In the genomic region with DNA sequence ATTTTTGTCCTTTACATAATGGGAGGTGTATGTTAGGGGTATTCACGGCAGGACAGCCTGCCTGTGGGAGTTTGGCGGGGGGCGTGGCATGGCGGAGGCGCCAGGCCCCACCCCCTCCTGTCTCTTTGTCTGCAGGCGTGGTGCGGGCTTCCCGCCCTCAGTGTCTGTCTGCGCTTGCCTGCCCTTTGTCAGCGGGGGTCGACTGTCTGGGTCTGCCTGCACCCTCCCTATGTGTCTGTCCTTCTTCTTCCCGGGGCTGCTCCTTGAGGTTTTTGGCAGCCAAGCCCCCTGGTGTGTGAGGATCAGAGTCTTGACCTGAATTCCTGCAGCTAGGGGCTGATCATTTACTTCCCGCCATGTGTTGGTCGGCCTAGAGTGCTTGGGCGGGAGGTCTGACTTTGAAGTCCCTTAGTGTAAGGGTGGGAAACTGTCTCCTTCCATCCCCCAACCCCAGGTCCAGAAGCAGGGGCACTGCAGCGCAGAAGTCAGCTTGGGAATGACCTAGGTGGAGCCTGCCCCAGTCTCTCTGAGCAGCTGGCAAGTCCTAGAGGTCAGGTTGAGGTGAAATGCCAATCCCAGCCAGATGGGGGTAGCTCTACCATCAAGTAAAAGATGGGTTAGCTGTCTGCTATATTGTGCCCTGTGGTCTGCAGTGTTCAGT, we compare ENCODE assay signal across 7 mouse cellular contexts. TPM values are rescaled to one million over a fixed set of nuclear protein-coding genes. Genes with fewer than 3 reads are reported as not detected.
DNase-seq lines count a peak whose midpoint lies in the region; ATAC-seq and TF ChIP-seq lines count a peak whose summit lies in the region.

No protein-coding gene starts in this region.

- H3K27ac ChIP-seq in forebrain, embryonic 15.5 days (replicated peaks): peak overlapping the region; percentile 83
- peak overlapping the region; percentile 67; the same call in 1 of the 2 replicates for H3K27ac ChIP-seq in kidney, postnatal 0 days
- H3K27ac ChIP-seq in thymus, adult 2 months (ENCODE audit: control insufficient read depth, insufficient read depth, low read length): peak overlapping the region; percentile 13; the same call in 1 of the 2 replicates

- peak overlapping the region; percentile 70 for H3K4me2 ChIP-seq in forebrain, embryonic 15.5 days (replicated peaks)
- H3K4me2 ChIP-seq in kidney, postnatal 0 days (ENCODE audit: low read length): peak overlapping the region; percentile 51

- peak; percentile 12 for DNase-seq in urinary bladder, postnatal 25 days (ENCODE audit: low spot score)
- no peak for DNase-seq in urinary bladder, adult 2 months (ENCODE audit: low spot score)
- peak; percentile 74 for DNase-seq in kidney, postnatal 0 days (ENCODE audit: low spot score)
- peak; percentile 87 for DNase-seq in mesoderm, embryonic 11.5 days (ENCODE audit: low read depth, low spot score)
- peak; percentile 76 for DNase-seq in thymus, adult 2 months
- DNase-seq in cerebellum, postnatal 36 days: no peak

- no peaks in the 10 kb centered on the region for H3K9me3 ChIP-seq in forebrain, embryonic 15.5 days
- no peaks in the 10 kb centered on the region for H3K9me3 ChIP-seq in kidney, postnatal 0 days (replicated peaks; ENCODE audit: low read length)

- peaks cover 57% of the 10 kb centered on the region for H3K4me1 ChIP-seq in forebrain, embryonic 15.5 days
- H3K4me1 ChIP-seq in kidney, postnatal 0 days (replicated peaks; ENCODE audit: insufficient read depth, low read length): peaks cover 40% of the 10 kb centered on the region
- H3K4me1 ChIP-seq in thymus, adult 2 months (replicated peaks; ENCODE audit: control insufficient read depth, insufficient read depth, low read length): peaks cover 58% of the 10 kb centered on the region

- no peaks in the 10 kb centered on the region for H3K27me3 ChIP-seq in forebrain, embryonic 15.5 days
- H3K27me3 ChIP-seq in kidney, postnatal 0 days (ENCODE audit: insufficient read depth, low read length): no peaks in the 10 kb centered on the region
- H3K27me3 ChIP-seq in thymus, adult 2 months (ENCODE audit: control insufficient read depth, insufficient read depth, low read length): no peaks in the 10 kb centered on the region

- under 1% methylated on average over 16 of the region's 16 CpGs for WGBS in forebrain, embryonic 15.5 days
- WGBS in kidney, postnatal 0 days: 3% methylated on average over 16 of the region's 16 CpGs
- 15% methylated on average over 16 of the region's 16 CpGs for WGBS in thymus, adult 2 months

- H3K36me3 ChIP-seq in forebrain, embryonic 15.5 days: no peaks in the 10 kb centered on the region
- no peaks in the 10 kb centered on the region for H3K36me3 ChIP-seq in kidney, postnatal 0 days (ENCODE audit: insufficient read depth, low read length)
- no peaks in the 10 kb centered on the region for H3K36me3 ChIP-seq in thymus, adult 2 months (ENCODE audit: control insufficient read depth, insufficient read depth, low read length)

- peak; percentile 25; the same call in 1 of the 2 replicates for TF ChIP-seq CTCF in kidney, postnatal 0 days (IDR thresholded peaks at IDR 0.05; ENCODE audit: low read depth)
- no peak for TF ChIP-seq CTCF in thymus, adult 2 months (IDR thresholded peaks at IDR 0.05; ENCODE audit: borderline replicate concordance, control insufficient read depth, extremely low read depth, insufficient read depth, low read length, poor library complexity)

- peak; percentile 55; the same call in 1 of the 2 replicates for TF ChIP-seq POLR2A in thymus, adult 2 months (IDR thresholded peaks at IDR 0.05; ENCODE audit: control insufficient read depth, extremely low read depth, insufficient read depth, low read length, poor library complexity)

- peak; percentile 63 for ATAC-seq in forebrain, embryonic 15.5 days (replicated peaks)
- ATAC-seq in kidney, postnatal 0 days (replicated peaks; ENCODE audit: low FRiP score, low read depth): peak; percentile 37; the same call in 1 of the 2 replicates

- peak overlapping the region; percentile 53 for H3K9ac ChIP-seq in forebrain, embryonic 15.5 days (replicated peaks)
- H3K9ac ChIP-seq in kidney, postnatal 0 days (ENCODE audit: low read depth, low read length): peak overlapping the region; percentile 53

- peak overlapping the region; percentile 35 for H3K4me3 ChIP-seq in forebrain, embryonic 15.5 days
- H3K4me3 ChIP-seq in kidney, postnatal 0 days (replicated peaks; ENCODE audit: low read depth, low read length): 0 out of 2 replicates have a peak overlapping the region, but pooled peaks have one; percentile 12
- peak overlapping the region; percentile 16 for H3K4me3 ChIP-seq in thymus, adult 2 months (ENCODE audit: control insufficient read depth, insufficient read depth, low read length)

RNA-seq across cellular contexts. Expression of a gene that starts 4.4 kb away (rescaled TPM):
- polyA plus RNA-seq in urinary bladder, adult 2 months (2012; rRNA removed): 0.13 TPM in 1 of 2 replicates, not detected in the other
- 6.2 and 7.1 TPM in 2 replicates for polyA plus RNA-seq in forebrain, embryonic 15.5 days (2015; fragmentation: Nextera tagmentation; extraction: Ambion mirVana)
- polyA plus RNA-seq in kidney, postnatal 0 days (2015; fragmentation: Nextera tagmentation; extraction: Ambion mirVana): 8.6 and 9.6 TPM in 2 replicates
- polyA plus RNA-seq in thymus, adult 2 months (2012; rRNA removed): 5.5 and 8.5 TPM in 2 replicates

RNA-seq across cellular contexts. Expression of a gene that starts 32.8 kb away (rescaled TPM):
- polyA plus RNA-seq in urinary bladder, adult 2 months (2012; rRNA removed): 0.62 and 0.74 TPM in 2 replicates
- polyA plus RNA-seq in forebrain, embryonic 15.5 days (2015; fragmentation: Nextera tagmentation; extraction: Ambion mirVana): 2.4 and 2.7 TPM in 2 replicates
- polyA plus RNA-seq in kidney, postnatal 0 days (2015; fragmentation: Nextera tagmentation; extraction: Ambion mirVana): 1.3 and 1.6 TPM in 2 replicates
- polyA plus RNA-seq in thymus, adult 2 months (2012; rRNA removed): 1.9 and 2.4 TPM in 2 replicates

RNA-seq across cellular contexts. Expression of a gene that starts 32.9 kb away (rescaled TPM):
- polyA plus RNA-seq in urinary bladder, adult 2 months (2012; rRNA removed): 18.5 and 22.3 TPM in 2 replicates
- polyA plus RNA-seq in forebrain, embryonic 15.5 days (2015; fragmentation: Nextera tagmentation; extraction: Ambion mirVana): 32.4 and 34.8 TPM in 2 replicates
- polyA plus RNA-seq in kidney, postnatal 0 days (2015; fragmentation: Nextera tagmentation; extraction: Ambion mirVana): 17.2 and 19.1 TPM in 2 replicates
- 49.8 and 54.6 TPM in 2 replicates for polyA plus RNA-seq in thymus, adult 2 months (2012; rRNA removed)

RNA-seq across cellular contexts. Expression of a gene that starts 54.9 kb away (rescaled TPM):
- 0.66 and 1.1 TPM in 2 replicates for polyA plus RNA-seq in urinary bladder, adult 2 months (2012; rRNA removed)
- polyA plus RNA-seq in forebrain, embryonic 15.5 days (2015; fragmentation: Nextera tagmentation; extraction: Ambion mirVana): 0.32 TPM in 2 replicates
- 0.05 and 0.14 TPM in 2 replicates for polyA plus RNA-seq in kidney, postnatal 0 days (2015; fragmentation: Nextera tagmentation; extraction: Ambion mirVana)
- polyA plus RNA-seq in thymus, adult 2 months (2012; rRNA removed): 6.6 and 7.7 TPM in 2 replicates

RNA-seq across cellular contexts. Expression of a gene that starts 56.2 kb away (rescaled TPM):
- polyA plus RNA-seq in urinary bladder, adult 2 months (2012; rRNA removed): 8.6 and 9.2 TPM in 2 replicates
- 41.1 and 42.8 TPM in 2 replicates for polyA plus RNA-seq in forebrain, embryonic 15.5 days (2015; fragmentation: Nextera tagmentation; extraction: Ambion mirVana)
- 10.5 and 11.0 TPM in 2 replicates for polyA plus RNA-seq in kidney, postnatal 0 days (2015; fragmentation: Nextera tagmentation; extraction: Ambion mirVana)
- 53.0 and 59.0 TPM in 2 replicates for polyA plus RNA-seq in thymus, adult 2 months (2012; rRNA removed)

Comparison
In these comparisons a context has a peak if more than half of its experiments do, and no peak if none do; other contexts are left out.
1. DNase-seq: peak in urinary bladder, postnatal 25 days (single experiment), kidney, postnatal 0 days (single experiment), mesoderm, embryonic 11.5 days (single experiment) and thymus, adult 2 months (single experiment); none in urinary bladder, adult 2 months (single experiment) and cerebellum, postnatal 36 days (0 of 2).
2. H3K27ac ChIP-seq: peak in every context shown above with its lines; median percentile 83 in forebrain, embryonic 15.5 days; 67 in kidney, postnatal 0 days; 13 in thymus, adult 2 months.
3. Peak in every context shown above with its lines, with median percentiles within 50 percentile points of each other: H3K4me3 ChIP-seq.